Mouse (Mus musculus) heart, adult 9 months (tissue): ENCODE results near the gene Uhrf1bp1l.
"Not testable (repeated sequence)": the region's sequence is repeated elsewhere in the genome, so short reads cannot be mapped to it uniquely, and the experiment has no call there.

Experiments used
- DNase-seq, 2 experiments: peaks; one replicate each; pipeline ENCODE4 v3.0.0; 2022; ENCODE audit warnings: low spot score in 2 of 2

The Uhrf1bp1l gene

GRCm38 (mm10) chr10:89744871-89745665, at the start of gene Uhrf1bp1l:
Gene Uhrf1bp1l (plus strand): TSS chr10:89744991.
- DNase-seq = peak; percentile 86 to 88

DNA sequence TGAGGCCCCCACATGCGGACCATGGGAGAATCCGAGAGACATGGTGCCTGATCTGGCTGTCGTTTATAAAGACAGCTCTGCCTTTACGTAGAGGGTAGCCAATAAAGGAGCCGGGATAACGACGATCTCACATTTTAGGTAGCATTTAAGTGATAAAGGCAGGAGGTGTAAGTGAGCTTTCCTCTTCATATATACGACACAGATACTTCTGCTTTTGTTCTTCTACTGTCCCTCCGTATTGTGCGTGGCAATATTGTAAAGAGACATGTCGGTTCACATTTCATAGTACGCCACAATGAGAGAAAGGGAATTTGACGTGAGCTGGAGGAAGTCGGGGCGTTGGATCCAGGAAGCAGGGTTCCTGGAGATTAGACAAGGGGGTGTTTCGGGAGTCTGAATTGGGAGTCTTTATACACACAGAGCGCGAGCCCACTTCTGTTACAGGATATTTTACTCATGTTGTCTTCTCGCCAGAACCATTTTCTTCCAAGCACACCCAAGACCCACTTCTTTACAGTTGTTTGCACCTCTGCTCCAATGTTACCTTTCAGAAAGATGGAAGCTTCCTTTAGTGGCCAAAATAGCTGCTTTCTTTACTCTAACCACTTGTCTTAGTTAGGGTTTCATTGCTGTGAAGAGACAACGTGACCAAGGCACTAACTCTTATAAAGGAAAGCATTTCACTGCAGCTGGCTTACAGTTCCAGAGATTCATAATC, 49.4 kb upstream of the Uhrf1bp1l start:
- no peak for DNase-seq

GRCm38 (mm10) chr10:89696270-89696669, 48.5 kb upstream of the Uhrf1bp1l start:
- not testable (repeated sequence) for DNase-seq

- no peak for DNase-seq
Measured at GRCm38 (mm10) chr10:89697956-89698355, 46.8 kb upstream of the Uhrf1bp1l start.

- DNase-seq = no peak
Measured at GRCm38 (mm10) chr10:89703042-89703441, 41.7 kb upstream of the Uhrf1bp1l start.

DNA sequence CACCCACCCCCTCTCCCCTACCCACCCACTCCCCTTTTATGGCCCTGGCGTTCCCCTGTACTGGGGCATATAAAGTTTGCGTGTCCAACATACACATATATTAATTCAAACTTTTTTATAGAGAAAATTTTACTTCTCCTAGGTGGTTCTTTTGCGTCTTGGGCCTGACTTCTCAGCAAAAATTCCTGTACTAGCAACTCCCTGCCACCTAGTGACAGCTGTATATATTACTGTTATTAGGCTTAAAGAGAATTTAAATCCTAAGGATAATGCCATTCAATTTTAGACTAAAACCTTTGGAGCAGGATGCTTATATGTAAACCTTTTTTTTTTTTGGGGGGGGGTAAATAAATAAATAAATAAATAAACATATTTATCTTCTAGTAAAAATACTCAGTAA, 37.4 kb upstream of the Uhrf1bp1l start:
- no peak for DNase-seq

DNA sequence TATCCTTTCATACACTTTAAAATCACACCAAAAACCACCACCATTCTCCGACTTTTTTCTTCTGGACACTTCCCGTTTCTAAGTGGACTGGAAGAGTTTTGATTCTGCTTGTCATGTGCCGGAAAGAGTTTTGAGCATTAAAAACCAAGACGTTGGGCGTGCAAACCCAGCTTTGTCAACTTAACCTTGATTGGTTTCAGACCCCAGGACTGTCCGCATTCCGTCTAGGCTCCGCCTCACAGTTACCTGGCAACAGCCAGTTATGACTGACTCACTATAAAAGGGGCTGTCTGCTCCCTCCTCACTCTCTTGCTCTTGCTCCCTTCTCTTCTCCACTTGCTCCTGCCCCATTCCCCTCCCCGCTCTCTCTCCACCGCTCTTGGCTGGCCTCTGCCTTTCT, 36.1 kb upstream of the Uhrf1bp1l start:
- DNase-seq = no peak

DNA sequence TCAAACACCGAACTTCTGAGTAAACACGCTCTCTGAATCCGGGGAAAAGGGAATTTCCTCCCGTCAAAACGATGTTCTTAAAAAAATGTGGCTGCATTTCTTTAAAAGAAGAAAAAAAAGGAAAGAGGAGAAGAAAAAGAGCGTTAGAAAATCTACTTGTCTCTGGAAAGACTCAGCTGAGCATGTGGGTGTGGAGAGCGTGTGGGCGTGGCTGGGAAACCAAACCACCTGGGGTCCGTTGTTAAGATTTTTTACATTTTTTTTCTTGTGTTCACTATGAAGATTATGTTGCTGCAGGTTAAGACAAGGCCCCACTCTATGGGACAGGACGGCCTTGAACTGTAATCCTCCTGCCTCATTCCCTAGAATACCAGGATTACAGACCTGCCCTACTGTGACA, 29.9 kb upstream of the Uhrf1bp1l start:
- no peak for DNase-seq

GRCm38 (mm10) chr10:89720252-89720651, 24.5 kb upstream of the Uhrf1bp1l start:
- no peak for DNase-seq

- peak; percentile 30 to 34 for DNase-seq
Measured at GRCm38 (mm10) chr10:89720796-89721195, 24.0 kb upstream of the Uhrf1bp1l start.

GRCm38 (mm10) chr10:89722247-89723195, 22.3 kb upstream of the Uhrf1bp1l start:
- no peak for DNase-seq

DNA sequence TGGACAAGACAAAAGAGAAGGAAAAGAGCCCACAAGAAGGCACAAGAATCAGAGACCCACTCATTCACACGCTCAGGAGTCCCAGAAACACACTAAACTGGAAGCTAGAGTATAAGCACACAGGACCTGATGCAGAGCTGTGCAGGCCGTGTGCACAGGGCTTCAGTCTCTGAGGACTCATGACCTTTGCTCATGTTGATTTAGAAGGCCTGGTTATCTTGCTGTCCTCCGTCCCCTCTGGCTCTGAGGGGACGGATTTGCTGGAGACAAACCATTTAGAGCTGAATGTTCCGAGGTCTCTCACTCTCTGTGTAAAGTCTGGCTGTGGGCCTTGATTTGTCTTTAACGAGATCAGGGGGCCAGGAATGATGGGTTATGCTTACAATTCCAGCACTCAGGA, 14.4 kb upstream of the Uhrf1bp1l start:
- no peak for DNase-seq

DNA sequence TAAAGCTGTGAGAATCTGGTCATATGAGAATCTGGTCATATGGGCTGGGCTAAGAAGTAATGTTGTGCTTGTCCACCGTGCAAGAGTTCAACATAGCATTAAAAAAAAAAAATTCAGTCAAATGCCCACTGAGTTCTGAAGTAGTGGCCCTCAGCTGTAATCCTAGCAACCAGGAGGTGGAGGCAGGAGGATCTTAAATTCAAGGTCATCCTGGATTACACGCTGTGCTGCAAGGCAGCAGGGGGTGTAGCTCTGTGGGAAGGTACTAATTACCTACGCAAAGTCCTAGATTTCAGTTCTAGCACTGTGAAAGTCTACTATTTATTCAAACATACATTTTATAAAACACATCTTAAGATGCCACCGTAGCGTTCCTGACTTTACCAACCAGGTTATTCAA, 13.4 kb upstream of the Uhrf1bp1l start:
- no peak for DNase-seq

GRCm38 (mm10) chr10:89732001-89732794, 12.6 kb upstream of the Uhrf1bp1l start, which contains the start of gene Actr6:
Gene Actr6 (minus strand): TSS chr10:89732295.
- DNase-seq = peak; percentile 91 to 94

GRCm38 (mm10) chr10:89737092-89737491, 7.7 kb upstream of the Uhrf1bp1l start:
- no peak for DNase-seq

DNA sequence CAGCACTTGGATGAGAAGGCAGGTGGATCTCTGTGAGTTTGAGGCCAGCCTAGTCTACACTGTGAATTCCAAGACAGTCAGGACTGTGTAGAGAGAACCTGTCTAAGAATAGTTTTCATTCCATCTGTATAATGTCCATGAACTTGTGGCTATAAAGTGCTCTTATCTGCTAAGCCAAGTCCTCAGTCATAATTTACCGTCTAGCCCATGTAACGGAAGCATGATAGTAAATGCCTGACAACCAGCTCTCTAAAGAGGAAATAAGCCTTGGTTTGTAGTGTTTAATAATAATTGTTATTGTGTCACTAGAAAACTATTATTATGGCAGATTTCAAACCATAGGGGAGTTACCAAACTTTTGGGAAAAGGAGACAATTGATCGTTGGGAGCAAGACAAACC, 6.9 kb upstream of the Uhrf1bp1l start:
- DNase-seq = no peak

GRCm38 (mm10) chr10:89738395-89738794, 6.4 kb upstream of the Uhrf1bp1l start:
- no peak for DNase-seq

DNA sequence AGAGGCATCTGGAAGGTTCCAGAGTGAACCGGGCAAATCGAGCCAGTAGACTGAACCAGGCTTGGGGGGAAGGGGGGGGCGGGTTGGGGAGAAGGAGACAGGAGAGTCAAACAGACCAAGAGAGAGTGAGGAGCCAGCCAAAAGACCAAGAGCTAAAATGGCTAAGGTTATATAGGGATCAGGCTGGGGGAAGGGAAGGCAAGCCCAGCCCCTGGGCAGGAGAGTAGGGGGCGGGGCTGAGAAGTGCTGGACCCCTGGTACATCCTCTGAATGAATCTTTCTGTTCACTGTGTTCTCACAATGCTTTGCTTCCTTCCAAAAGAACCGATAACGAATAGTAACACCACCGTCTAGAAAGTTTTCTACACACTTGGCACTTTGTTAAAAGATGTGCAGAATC, 5.1 kb upstream of the Uhrf1bp1l start:
- no peak for DNase-seq

- no peak for DNase-seq
Measured at GRCm38 (mm10) chr10:89740995-89741394, 3.8 kb upstream of the Uhrf1bp1l start.

DNA sequence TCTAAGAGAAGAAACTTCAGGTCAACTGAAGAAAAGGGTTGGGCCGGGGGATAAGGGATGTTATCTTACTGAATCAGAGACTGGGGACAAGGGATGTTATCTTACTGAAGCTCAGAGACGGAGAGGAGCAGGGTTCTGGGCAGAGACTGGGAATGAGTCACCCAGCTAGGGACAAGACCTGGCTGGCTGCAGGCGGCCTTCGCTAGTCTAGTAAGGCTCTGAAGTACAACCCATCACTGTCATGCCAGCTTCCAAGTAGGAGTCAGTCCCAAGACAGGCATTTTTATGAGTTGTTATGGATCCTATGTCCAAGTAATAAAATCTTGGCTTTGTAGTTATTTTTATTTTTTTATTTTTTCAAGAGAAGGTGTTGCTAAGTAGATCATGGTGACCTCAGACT, 1.5 kb upstream of the Uhrf1bp1l start:
- no peak for DNase-seq

DNA sequence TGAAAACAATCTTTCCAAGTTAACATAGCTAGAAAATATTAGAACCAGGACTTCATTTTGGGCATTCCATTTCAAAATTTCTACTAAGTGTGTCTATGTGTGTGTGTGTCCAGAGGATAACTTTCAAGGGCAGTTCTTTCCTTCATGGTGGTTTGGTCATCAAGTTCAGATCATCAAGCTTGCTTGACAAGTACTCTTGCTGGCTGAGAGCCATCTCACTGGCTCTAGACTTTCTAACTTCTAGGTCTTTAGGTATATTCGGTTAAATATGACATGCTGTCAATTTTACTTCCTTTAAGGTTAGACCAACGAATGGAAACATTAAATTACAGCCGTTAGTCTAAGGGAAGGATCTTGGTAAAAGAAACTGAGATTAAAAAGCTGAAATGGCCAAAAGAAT, 450 bp upstream of the Uhrf1bp1l start:
- DNase-seq = peak in 1 of 2 experiments; percentile 10
